Mouse (Mus musculus): ENCODE data around the gene Ercc4. TPM values are rescaled to one million over a fixed set of nuclear protein-coding genes. Genes with fewer than 3 reads are reported as not detected.

Gene Ercc4
- total RNA-seq, 2 experiments from 2014 or later: 26.5 to 27.2 TPM

DNA sequence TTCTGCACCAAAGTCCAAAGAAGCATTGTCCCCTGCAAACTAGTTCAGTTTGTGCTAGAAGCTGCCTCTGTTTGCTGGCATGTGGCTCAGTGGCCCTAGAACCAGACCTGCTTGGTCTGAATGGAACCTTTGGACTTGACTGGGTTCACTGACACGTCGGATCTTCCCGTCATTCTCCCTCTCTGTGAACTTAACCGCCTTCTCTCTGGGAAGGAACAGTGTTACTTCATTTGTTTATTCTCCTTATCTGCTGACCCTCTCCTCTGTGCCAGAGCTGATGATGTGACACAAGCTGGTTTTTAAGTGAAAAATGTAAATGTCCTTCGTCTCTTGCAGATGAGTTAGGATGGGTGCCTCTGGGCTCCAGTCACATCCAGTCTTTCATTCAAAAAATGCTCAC lies 81.0 kb downstream of the Ercc4 start:
- no peak for DNase-seq (ENCODE audit: low spot score in 2 of 2)
- H3K27ac ChIP-seq: peak overlapping the region; percentile 95; the same call in 1 of the 2 replicates
- H3K4me3 ChIP-seq: no peak overlapping the region
- no peak for TF ChIP-seq CTCF (conservative IDR thresholded peaks at IDR 0.05)

DNA sequence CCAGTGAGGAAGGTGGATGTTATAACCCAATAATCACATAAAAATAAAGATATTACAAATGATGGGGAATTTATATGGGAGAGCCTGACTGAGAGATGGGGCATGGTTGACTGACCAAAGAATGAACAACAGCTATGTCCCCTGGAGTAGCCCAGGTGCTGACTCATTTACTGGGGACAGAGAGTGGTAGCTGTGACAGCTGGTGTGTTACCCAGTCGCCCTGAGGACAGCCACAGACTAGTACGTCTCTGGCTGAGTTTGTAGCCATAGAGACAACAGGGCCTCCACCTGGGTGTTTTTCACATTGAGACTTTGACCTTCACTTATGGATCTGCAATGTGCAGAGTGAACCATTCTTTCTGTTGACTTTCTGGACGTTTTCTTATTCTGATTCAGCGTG lies 81.7 kb downstream of the Ercc4 start:
- TF ChIP-seq CTCF (conservative IDR thresholded peaks at IDR 0.05): no peak
- Histone ChIP-seq H3K27ac (peak overlapping the region; percentile 95; the same call in 1 of the 2 replicates), H3K4me3 (no peak overlapping the region)
- DNase-seq (ENCODE audit: low spot score in 2 of 2): no peak

DNA sequence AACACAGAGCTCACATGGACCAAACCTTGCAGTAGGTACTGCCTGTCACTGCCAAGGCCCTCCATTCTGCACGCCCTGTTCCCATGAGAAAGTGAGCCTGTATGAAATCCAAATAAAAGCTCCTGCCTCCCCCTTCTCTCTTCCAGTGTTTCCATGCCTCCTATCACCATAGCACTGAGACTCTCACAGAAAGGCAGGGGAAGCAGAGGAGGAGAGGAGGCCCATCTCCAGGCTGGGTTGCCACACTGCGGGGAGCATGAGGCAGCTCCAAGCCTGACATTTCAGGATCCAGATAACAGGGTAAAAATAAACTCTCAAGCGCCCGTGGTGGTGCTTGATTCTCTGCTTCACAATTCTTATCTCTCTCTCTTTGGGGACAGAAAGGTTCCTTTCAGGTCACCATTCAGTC lies 84.2 kb downstream of the Ercc4 start:
- Histone ChIP-seq H3K4me3 (no peak overlapping the region), H3K27ac (peak overlapping the region; percentile 95)
- no peak for TF ChIP-seq CTCF (conservative IDR thresholded peaks at IDR 0.05)
- peak; percentile 54 to 77 for DNase-seq (ENCODE audit: low spot score in 2 of 2)

DNA sequence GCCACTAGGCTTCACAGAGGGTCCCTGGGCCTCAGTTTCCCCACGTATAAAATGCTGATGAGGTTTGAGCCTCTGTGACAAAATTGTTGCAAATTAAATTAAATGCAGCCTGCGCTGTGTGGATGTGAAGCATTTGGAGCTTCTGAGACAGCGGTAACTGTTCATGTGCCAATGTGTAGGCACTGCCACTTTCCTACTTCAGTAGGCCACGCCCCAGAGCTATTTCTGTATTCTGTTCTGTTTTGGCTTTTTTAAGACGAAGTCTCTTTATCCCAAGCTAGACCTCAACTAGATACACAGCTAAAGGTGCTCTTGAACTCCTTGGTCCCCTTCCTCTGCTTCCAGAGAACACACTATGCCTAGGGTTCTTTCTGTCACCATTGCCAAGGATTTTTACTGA lies 85.4 kb downstream of the Ercc4 start:
- Histone ChIP-seq H3K4me3 (no peak overlapping the region), H3K27ac (peak overlapping the region; percentile 98)
- TF ChIP-seq CTCF (conservative IDR thresholded peaks at IDR 0.05): no peak
- DNase-seq (ENCODE audit: low spot score in 2 of 2): peak; percentile 45 to 70

DNA sequence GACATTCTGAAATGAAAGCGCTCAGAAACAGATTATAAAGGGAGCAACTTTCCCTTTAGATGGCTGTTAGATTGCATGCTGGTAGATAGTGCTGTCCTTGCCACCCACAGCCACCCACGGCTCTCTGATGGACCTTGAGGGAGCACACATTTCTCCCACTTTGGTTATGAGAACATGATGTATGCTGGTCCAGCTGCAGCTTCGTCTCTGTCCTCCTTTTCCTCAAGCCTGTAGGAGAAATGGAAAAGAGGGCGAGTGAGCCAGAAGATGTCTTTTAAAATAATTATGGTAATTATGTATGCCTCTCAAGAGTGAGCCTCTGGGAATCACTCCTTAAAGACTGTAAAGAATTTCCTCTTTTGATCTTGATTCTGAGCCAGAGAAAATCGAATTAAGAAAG lies 87.1 kb downstream of the Ercc4 start:
- no peak for TF ChIP-seq CTCF (conservative IDR thresholded peaks at IDR 0.05)
- Histone ChIP-seq H3K4me3 (no peak overlapping the region), H3K27ac (peak overlapping the region; percentile 98)
- DNase-seq (ENCODE audit: low spot score in 2 of 2): peak in 1 of 2 experiments; percentile 37

DNA sequence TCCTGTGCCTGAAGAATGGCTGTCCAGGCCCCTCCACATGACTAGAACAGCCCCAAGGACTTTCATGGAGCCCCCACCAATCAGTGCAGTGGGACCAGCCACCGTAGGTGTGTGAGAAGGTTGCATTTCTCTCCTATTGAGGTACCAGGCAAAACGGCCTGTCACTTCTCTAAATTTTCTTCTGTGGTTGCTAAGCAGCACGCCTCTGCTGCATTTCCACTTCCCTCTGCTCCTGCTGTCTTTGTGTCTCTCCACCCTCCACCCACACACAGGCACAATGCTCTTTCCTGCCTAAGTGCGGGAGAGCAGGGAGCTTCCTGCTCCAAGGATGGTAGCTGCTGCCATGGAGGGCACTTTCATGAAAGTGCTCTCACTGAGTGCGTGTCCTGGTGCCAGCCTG lies 87.8 kb downstream of the Ercc4 start:
- H3K4me3 ChIP-seq: no peak overlapping the region
- TF ChIP-seq CTCF (conservative IDR thresholded peaks at IDR 0.05): no peak
- peak; percentile 78 to 92 for DNase-seq (ENCODE audit: low spot score in 2 of 2)
- peak overlapping the region; percentile 98 for H3K27ac ChIP-seq

DNA sequence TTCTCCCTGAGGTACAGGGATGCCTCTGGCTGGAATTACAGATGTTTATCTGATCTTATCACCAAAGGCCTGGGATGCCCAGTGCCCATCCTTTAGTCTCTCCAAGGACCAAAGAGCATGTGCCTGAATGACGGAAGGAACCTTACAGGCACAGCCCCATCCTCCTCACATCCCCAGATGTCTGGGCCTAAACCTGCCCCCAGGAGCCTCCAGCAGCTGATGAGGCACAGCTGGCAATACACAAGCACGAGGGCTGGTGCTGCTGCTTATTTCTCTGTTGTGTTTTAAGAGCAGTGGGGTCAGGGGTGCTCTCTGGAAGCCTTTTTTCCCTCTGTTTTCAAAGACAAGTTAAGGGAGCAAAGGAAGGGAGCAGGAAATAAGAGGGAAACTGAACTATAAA lies 89.7 kb downstream of the Ercc4 start:
- Histone ChIP-seq H3K4me3 (no peak overlapping the region), H3K27ac (peak overlapping the region; percentile 98; the same call in 1 of the 2 replicates)
- no peak for TF ChIP-seq CTCF (conservative IDR thresholded peaks at IDR 0.05)
- DNase-seq (ENCODE audit: low spot score in 2 of 2): no peak

Other genes starting within 250 kb of the Ercc4 start
- 100 to 1,000 TPM; 173 to 185 TPM for gene Mrtfb, start 146.8 kb downstream of the Ercc4 start, total RNA-seq (2021)